Mouse (Mus musculus) heart, adult 2 months (tissue): ENCODE measurements around the gene Grin2d. TPM values are rescaled to one million over a fixed set of nuclear protein-coding genes. Genes with fewer than 3 reads are reported as not detected.

Experiments used
- DNase-seq, 2 experiments: peaks; one replicate each; pipeline ENCODE4 v3.0.0; 2021
- H3K27ac ChIP-seq: fragments of 200-600 bp; 2 replicates; pipeline ENCODE4 v1.8.1; 2022
- H3K27me3 ChIP-seq: fragments of 200-500 bp; 2 replicates; pipeline ENCODE4 v1.6.1; 2012; ENCODE audit warnings: mild to moderate bottlenecking, low read length, inconsistent platforms, mixed read lengths; ENCODE audit not compliant: control insufficient read depth, insufficient read depth
- H3K36me3 ChIP-seq: fragments of 200-500 bp; 2 replicates; pipeline ENCODE4 v1.6.1; 2012; ENCODE audit warnings: low read length, inconsistent platforms; ENCODE audit not compliant: control insufficient read depth, insufficient read depth
- H3K4me1 ChIP-seq: fragments of 200-500 bp; 2 replicates; pipeline ENCODE4 v1.6.1; 2011; ENCODE audit warnings: low read length; ENCODE audit not compliant: control insufficient read depth, insufficient read depth
- H3K4me3 ChIP-seq: fragments of 200-600 bp; 2 replicates; pipeline ENCODE4 v1.8.1; 2022
- H3K79me2 ChIP-seq: fragments of 200-500 bp; replicated peaks from 2 replicates; pipeline ENCODE4 v1.6.1; 2012; ENCODE audit warnings: mild to moderate bottlenecking, inconsistent platforms, low read length, moderate library complexity, mixed read lengths; ENCODE audit not compliant: control insufficient read depth, insufficient read depth
- H3K9ac ChIP-seq: fragments of 200-500 bp; 2 replicates; pipeline ENCODE4 v1.6.1; 2012; ENCODE audit warnings: low read depth, mild to moderate bottlenecking, control low read depth, inconsistent platforms, low read length, mixed read lengths
- CTCF ChIP-seq: fragments of 200-600 bp; IDR thresholded peaks from 2 replicates; pipeline ENCODE4 v1.8.1; 2022; ENCODE audit warnings: antibody characterized with exemption, mild to moderate bottlenecking, moderate library complexity
- EP300 ChIP-seq: fragments of 200-500 bp; IDR thresholded peaks from 2 replicates; pipeline ENCODE4 v1.6.1; 2011; ENCODE audit warnings: low read depth, low read length, control low read depth; ENCODE audit not compliant: insufficient read depth
- POLR2A ChIP-seq: fragments of 200-500 bp; IDR thresholded peaks from 2 replicates; pipeline ENCODE4 v1.6.1; 2011; ENCODE audit warnings: mild to moderate bottlenecking, low read depth, low read length, control low read depth; ENCODE audit not compliant: insufficient read depth
- WGBS: fragments of 180-500 bp; shearing (Covaris S2); methylation state at CpG from one replicate; pipeline ENCODE4 v1.1.7; 2018; 5-methylcytosine and 5-hydroxymethylcytosine counted together
- intact Hi-C: fragments of 180-260 bp; cut with DNase I; formaldehyde crosslinking; loops from one replicate; pipeline ENCODE4 v1.15.1; 2025
- polyA plus RNA-seq: library from polyadenylated mRNA; depleted of rRNA; stranded (reverse); fragments of >200 nt; gene quantifications from 2 replicates; pipeline ENCODE4 v1.2.3, GENCODE M21; 2012
- total RNA-seq, 2 experiments: library from RNA; stranded (reverse); gene quantifications; 2 replicates each; pipeline ENCODE4 v1.2.3; 2021

Gene Grin2d
- total and polyA plus RNA-seq, 3 experiments, result 0.31 to 0.92 (median 0.43) TPM

DNA sequence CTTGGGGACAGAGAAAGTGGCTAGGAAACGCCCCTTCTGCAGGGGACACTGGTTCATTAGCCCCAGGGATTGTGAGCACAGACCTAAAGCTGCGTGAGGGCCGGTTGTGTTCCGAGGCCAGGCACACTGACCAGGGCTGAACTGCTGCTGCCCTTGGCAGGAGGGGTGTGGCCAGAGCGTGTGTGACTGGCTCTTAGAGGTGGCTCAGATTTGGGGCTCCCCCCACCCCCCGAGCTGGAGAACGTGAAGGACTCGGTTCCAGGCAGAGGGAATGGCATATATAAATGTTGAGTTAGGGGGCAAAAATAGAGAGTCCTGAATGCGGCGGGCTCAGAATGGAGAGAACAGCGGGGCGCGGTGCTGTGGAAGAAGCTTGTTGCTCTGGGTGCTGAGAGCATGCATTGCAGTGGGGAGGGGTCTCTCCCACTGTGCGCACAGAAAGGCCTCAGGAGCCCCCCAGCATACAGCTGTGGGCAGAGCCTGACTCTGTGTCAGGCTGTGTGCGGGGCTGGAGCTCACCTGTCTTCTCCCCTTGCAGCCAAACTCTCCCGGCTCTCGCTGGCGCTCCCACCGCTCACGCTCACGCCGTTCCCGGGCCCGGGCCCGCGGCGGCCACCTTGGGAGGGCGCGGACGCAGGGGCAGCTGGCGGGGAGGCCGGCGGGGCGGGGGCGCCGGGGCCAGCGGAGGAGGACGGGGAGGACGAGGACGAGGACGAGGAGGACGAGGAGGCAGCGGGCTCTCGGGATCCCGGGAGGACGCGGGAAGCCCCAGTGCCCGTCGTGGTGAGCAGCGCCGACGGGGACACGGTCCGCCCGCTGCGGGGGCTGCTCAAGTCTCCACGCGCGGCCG lies 80.3 kb downstream of the Grin2d start:
- intact Hi-C loops, result no loop called here
- H3K9ac ChIP-seq, result peak overlapping the region; percentile 55
- no peaks in the 10 kb centered on the region for H3K36me3 ChIP-seq
- peak overlapping the region; percentile 41 for H3K4me3 ChIP-seq
- H3K27ac ChIP-seq, result no peak overlapping the region
- peaks cover 9% of the 10 kb centered on the region for H3K27me3 ChIP-seq
- H3K79me2 ChIP-seq, result no peaks in the 10 kb centered on the region
- TF ChIP-seq CTCF, result no peak
- no peak for TF ChIP-seq POLR2A
- peaks cover 5% of the 10 kb centered on the region for H3K4me1 ChIP-seq
- 4% methylated on average over 56 of the region's 60 CpGs for WGBS
- no peak for DNase-seq

DNA sequence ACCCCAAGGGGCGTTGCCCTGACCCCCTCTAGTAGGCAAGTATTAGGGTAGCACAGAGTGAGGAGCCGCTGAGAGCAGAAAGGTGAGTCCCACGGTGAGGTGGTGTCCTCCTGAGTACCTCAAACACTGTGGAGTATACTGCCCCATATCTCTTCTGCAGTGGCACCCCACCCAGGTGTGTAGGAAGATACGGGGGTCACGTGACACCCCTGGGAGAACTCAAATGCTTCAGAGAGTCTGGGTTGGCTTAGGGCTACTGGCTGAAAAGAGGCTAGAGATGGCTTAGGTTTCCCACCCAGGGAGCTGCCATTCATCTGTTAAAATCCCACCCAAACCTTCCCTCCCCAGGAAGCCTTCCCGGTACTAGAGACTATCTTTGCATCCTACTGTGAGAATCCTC lies 81.2 kb downstream of the Grin2d start:
- H3K4me3 ChIP-seq, result no peak overlapping the region
- DNase-seq, result no peak
- H3K9ac ChIP-seq, result no peak overlapping the region
- H3K4me1 ChIP-seq, result peaks cover 5% of the 10 kb centered on the region
- H3K27ac ChIP-seq, result no peak overlapping the region
- H3K27me3 ChIP-seq, result peaks cover 9% of the 10 kb centered on the region
- no peaks in the 10 kb centered on the region for H3K36me3 ChIP-seq
- intact Hi-C loops, result no loop called here
- TF ChIP-seq EP300 (no peak), POLR2A (no peak), CTCF (no peak)
- H3K79me2 ChIP-seq, result no peaks in the 10 kb centered on the region
- 40% methylated on average over 6 of the region's 6 CpGs for WGBS

- 89% methylated on average over 29 of the region's 29 CpGs for WGBS
- Histone ChIP-seq H3K9ac (no peak overlapping the region), H3K4me3 (no peak overlapping the region), H3K27ac (no peak overlapping the region), H3K4me1 (peaks cover 2% of the 10 kb centered on the region; the same call in 1 of the 2 replicates), H3K79me2 (no peaks in the 10 kb centered on the region), H3K27me3 (peaks cover 9% of the 10 kb centered on the region), H3K36me3 (no peaks in the 10 kb centered on the region)
- intact Hi-C loops, result no loop called here
- TF ChIP-seq POLR2A, result no peak
- no peak for TF ChIP-seq CTCF
- TF ChIP-seq EP300, result no peak
- no peak for DNase-seq
Observed at GRCm38 (mm10) chr7:45794971-45795370, 83.2 kb downstream of the Grin2d start.

GRCm38 (mm10) chr7:45793969-45794585 lies 84.1 kb downstream of the Grin2d start:
- peaks cover 9% of the 10 kb centered on the region for H3K27me3 ChIP-seq
- intact Hi-C loops, result no loop called here

GRCm38 (mm10) chr7:45793240-45793639 lies 84.9 kb downstream of the Grin2d start:
- no peak overlapping the region for H3K27ac ChIP-seq
- intact Hi-C loops, result no loop called here
- 55% methylated on average over 24 of the region's 24 CpGs for WGBS
- no peak for TF ChIP-seq EP300
- no peak for TF ChIP-seq POLR2A
- TF ChIP-seq CTCF, result no peak
- H3K4me3 ChIP-seq, result no peak overlapping the region
- no peak for DNase-seq
- H3K9ac ChIP-seq, result no peak overlapping the region
- peaks cover 7% of the 10 kb centered on the region for H3K27me3 ChIP-seq
- H3K36me3 ChIP-seq, result no peaks in the 10 kb centered on the region
- H3K4me1 ChIP-seq, result no peaks in the 10 kb centered on the region
- H3K79me2 ChIP-seq, result no peaks in the 10 kb centered on the region

More at GRCm38 (mm10) chr7:45793969-45794585, 84.1 kb downstream of the Grin2d start:
- Histone ChIP-seq H3K27ac (no peak overlapping the region), H3K36me3 (no peaks in the 10 kb centered on the region), H3K4me1 (peaks cover 2% of the 10 kb centered on the region; the same call in 1 of the 2 replicates), H3K79me2 (no peaks in the 10 kb centered on the region), H3K4me3 (no peak overlapping the region), H3K9ac (no peak overlapping the region)
- TF ChIP-seq CTCF (no peak), POLR2A (no peak), EP300 (no peak)
- WGBS, result 74% methylated on average over 43 of the region's 44 CpGs
- no peak for DNase-seq

- no peak for DNase-seq
- WGBS, result 67% methylated on average over 17 of the region's 17 CpGs
- H3K27me3 ChIP-seq, result no peaks in the 10 kb centered on the region; the same call in 1 of the 2 replicates
- no peak overlapping the region for H3K4me3 ChIP-seq
- no peaks in the 10 kb centered on the region for H3K36me3 ChIP-seq
- no peak overlapping the region for H3K27ac ChIP-seq
- intact Hi-C loops, result no loop called here
- TF ChIP-seq EP300 (no peak), CTCF (no peak), POLR2A (no peak)
- H3K79me2 ChIP-seq, result no peaks in the 10 kb centered on the region
- no peak overlapping the region for H3K9ac ChIP-seq
- H3K4me1 ChIP-seq, result no peaks in the 10 kb centered on the region
Observed at GRCm38 (mm10) chr7:45791756-45792490, 86.3 kb downstream of the Grin2d start.
